Mouse (Mus musculus): ENCODE measurements around the gene Nup50. TPM values are rescaled to one million over a fixed set of nuclear protein-coding genes. Genes with fewer than 3 reads are reported as not detected.

Nup50 gene
- 14.8 and 15.8 TPM in 2 replicates for polyA plus RNA-seq (2015; fragmentation: Nextera tagmentation; extraction: Ambion mirVana)

DNA sequence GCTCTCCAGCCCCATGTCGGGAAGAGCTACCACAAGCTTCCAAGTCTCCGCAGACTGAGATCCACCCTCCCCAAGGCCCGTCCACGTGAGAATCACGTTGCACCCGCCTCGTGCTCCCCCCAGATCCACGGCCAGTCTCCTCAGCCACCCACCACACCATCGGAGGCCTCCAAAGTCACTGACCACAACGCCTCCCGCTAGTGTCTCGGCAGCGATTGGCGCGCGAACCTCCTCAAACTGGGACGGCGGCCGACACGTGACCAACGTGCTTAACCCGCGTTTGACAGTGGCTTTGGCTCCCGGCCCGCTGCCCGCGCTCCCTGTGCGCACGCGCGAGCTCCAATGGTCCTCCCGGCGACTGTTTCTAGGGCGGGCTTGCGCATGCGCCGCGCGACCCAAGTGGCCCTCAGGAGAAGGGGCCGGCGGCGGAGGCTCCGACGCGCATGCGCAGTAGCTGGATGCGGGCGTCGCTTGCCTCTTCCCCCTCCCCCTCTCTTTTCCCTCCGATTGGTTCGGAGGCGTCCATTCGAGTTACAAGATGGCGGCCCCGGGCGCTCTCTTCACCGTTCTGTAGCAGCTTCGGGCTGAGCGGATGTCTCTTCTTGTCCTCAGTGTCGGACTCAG is at the start of gene Nup50:
Gene Nup50, plus strand, starts transcription at position 528 of the 624 bp plus-strand sequence.

DNA sequence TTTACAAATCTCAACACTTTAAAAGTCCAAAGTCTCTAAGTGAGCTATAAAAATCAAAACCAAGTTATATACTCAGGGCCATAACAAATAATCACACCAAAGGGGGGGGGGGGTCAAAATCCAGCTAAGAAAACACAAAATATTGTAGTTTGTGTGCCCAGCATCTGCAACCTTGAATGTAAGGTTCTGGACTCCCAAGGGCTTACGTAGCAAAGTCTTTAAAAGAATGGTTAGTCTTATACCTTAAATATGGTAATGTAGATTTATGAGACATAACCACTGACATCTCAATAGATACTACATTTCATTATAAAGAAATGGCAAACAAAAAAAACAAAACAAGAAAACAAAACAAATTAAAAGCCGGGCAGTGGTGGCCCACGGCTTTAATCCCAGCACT is 3.3 kb upstream of the Nup50 start, which contains the start of gene Gm29666:
Gene Gm29666, minus strand, starts transcription at position 101 of the 400 bp plus-strand sequence.

DNA sequence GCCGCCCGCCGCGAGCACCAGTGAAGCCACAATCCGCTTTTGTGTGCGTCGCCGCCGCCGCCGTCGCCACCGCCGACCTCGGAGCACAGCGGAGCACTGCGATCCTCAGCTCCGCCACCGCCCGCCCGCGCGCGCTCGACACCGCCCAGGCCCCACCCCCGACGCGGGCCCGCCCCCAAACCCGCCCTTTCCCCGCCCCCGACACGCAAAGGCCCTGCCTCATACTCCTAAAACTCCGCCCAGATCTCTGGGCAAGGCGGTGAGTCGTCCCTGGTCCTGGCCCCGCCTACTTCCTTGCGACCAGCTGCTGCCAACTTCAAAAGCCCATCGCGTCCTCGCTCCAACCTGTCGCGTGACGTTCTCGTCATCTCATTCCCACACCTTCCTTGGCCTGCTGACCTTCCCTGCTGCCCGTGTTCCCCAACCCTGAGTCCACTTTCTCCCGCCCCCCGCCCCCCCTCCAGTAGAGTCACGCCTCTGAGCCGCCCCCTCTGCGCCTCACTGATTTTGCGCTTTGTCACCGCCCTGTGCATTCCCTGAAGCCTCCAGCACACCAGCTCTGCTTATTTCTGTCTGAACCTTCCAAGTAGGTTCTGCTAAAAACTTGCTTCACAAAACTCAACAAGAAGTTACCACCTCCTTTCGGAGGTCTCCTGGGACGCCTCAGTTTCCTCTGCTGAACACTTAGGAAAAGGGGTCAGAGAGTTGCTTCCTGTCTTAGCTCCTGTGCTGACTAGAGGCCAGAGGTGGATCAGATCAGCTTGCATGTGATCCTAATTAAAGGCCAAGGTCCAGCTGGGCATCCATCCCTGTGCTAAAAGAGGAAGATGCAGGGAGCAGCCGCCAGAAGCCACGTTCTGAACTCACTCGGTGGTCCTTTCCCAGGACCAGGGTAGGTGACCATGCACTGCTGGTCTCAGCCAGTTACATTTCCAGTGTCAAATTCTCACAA is 64.9 kb downstream of the Nup50 start, which contains the start of gene 5031439G07Rik:
Gene 5031439G07Rik, minus strand, starts transcription at position 678 of the 952 bp plus-strand sequence.

Small RNAs within 50 kb of the gene (microRNA-seq; reads per million reads assigned to microRNA genes)
- gene Mir1249 = 17.0 to 30.2 reads per million in 2 experiments

Other genes with a start within 250 kb of the Nup50 start
- 0.58 and 0.60 TPM in 2 replicates for gene Arhgap8, start 203.4 kb upstream of the Nup50 start, polyA plus RNA-seq (2015; fragmentation: Nextera tagmentation; extraction: Ambion mirVana)
- 0.08 TPM in 1 of 2 replicates, not detected in the other for gene Phf21b, start 67.4 kb upstream of the Nup50 start, polyA plus RNA-seq (2015; fragmentation: Nextera tagmentation; extraction: Ambion mirVana)
- gene Gm29666, start 3.4 kb upstream of the Nup50 start, polyA plus RNA-seq (2015; fragmentation: Nextera tagmentation; extraction: Ambion mirVana) = 0.13 and 0.16 TPM in 2 replicates
- gene 5031439G07Rik, start 65.1 kb downstream of the Nup50 start, polyA plus RNA-seq (2015; fragmentation: Nextera tagmentation; extraction: Ambion mirVana) = 4.3 and 6.4 TPM in 2 replicates
- gene Upk3a, start 93.7 kb downstream of the Nup50 start, polyA plus RNA-seq (2015; fragmentation: Nextera tagmentation; extraction: Ambion mirVana) = not detected in 2 replicates
- gene Fam118a, start 105.5 kb downstream of the Nup50 start, polyA plus RNA-seq (2015; fragmentation: Nextera tagmentation; extraction: Ambion mirVana) = 8.6 and 10.0 TPM in 2 replicates
- gene Smc1b, start 208.6 kb downstream of the Nup50 start, polyA plus RNA-seq (2015; fragmentation: Nextera tagmentation; extraction: Ambion mirVana) = 0.12 and 0.22 TPM in 2 replicates
- not detected in 2 replicates for gene Ribc2, start 208.7 kb downstream of the Nup50 start, polyA plus RNA-seq (2015; fragmentation: Nextera tagmentation; extraction: Ambion mirVana)

Measured in skeletal muscle tissue, postnatal 0 days (tissue).